Mouse (Mus musculus): ENCODE data around the gene Xab2. TPM values are rescaled to one million over a fixed set of nuclear protein-coding genes. Genes with fewer than 3 reads are reported as not detected.
A peak's percentile ranks its signal among the peaks of the same experiment; 100 is the strongest.

Gene Xab2
- polyA plus RNA-seq (2012; rRNA removed) = 52.9 and 53.1 TPM in 2 replicates

DNA sequence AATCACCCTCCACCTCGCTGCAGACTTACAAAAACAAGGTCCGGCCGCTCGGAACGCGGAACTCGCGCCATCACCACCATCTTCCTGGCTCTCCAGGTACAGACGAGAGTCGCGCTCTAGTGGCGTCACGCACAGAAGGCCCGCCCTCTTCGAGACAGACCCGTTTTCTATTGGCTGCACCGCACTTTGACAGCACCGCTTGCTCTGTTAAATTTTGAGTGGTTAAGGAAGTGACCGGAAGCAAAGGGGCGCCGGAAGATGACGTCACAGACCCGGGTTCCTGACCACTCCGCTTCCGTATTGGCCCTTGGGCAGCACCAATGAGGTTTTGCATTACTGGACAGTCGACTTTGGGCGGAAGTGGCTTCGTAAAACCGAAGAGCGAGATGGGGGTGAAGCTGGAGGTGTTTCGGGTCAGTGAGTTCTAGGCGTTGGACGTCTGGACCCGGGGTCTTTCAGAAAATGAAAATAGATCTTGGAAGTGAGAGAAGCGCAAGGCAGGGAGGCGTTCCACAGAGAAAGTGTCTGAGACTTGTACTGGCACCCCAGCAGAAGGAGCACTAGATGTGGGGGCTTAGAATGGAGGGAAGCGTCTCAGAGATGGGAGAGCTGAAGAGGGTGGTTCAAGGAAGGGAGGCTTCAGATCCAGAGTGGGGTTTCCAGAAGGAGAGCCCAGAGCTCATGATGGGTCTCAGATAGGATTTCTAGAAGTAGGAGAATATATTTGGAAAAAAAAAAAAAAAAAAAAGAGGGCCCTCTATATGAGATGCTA lies at the start of gene Xab2, which contains the start of gene Pet100:
Xab2 (minus strand) TSS at position 118 of the 772 bp plus-strand sequence.
Pet100 (plus strand) TSS at position 350 of the 772 bp plus-strand sequence.
- Histone ChIP-seq H3K4me3 (ENCODE audit: insufficient read depth, low read length) (peak within 1 kb of the TSS; percentile 67), H3K4me1 (ENCODE audit: control insufficient read depth, insufficient read depth, low read length) (peaks cover 2% of the 10 kb centered on the region; the same call in 1 of the 2 replicates), H3K27ac (ENCODE audit: insufficient read depth, low read length) (no peak within 1 kb of the TSS)
- TF ChIP-seq POLR2A (IDR thresholded peaks at IDR 0.05; ENCODE audit: extremely low read depth, insufficient read depth, low read length) = peak; percentile 72
- TF ChIP-seq CTCF (IDR thresholded peaks at IDR 0.05; ENCODE audit: extremely low read depth, insufficient read depth, low read length) = no peak

DNA sequence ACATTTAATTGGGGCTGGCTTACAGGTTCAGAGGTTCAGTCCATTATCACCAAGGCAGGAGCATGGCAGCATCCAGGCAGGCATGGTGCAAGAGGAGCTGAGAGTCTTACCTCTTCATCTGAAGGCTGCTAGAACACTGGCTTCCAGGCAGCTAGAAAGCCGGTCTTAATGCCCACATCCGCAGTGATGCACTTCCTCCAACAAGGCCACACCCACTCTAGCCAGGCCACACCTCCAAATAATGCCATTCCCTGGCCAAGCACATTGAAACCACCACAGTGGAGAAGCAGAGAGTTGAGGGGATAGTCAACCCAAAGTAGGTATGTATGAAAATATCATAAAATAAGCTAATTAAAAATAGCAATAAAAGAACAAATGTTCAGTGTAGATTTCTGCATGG lies 49.3 kb upstream of the Xab2 start:
- no peak overlapping the region for H3K27ac ChIP-seq (ENCODE audit: insufficient read depth, low read length)
- TF ChIP-seq CTCF (IDR thresholded peaks at IDR 0.05; ENCODE audit: extremely low read depth, insufficient read depth, low read length) = no peak
- no peak for TF ChIP-seq POLR2A (IDR thresholded peaks at IDR 0.05; ENCODE audit: extremely low read depth, insufficient read depth, low read length)
- H3K4me3 ChIP-seq (ENCODE audit: insufficient read depth, low read length) = no peak overlapping the region
- H3K4me1 ChIP-seq (ENCODE audit: control insufficient read depth, insufficient read depth, low read length) = no peaks in the 10 kb centered on the region

DNA sequence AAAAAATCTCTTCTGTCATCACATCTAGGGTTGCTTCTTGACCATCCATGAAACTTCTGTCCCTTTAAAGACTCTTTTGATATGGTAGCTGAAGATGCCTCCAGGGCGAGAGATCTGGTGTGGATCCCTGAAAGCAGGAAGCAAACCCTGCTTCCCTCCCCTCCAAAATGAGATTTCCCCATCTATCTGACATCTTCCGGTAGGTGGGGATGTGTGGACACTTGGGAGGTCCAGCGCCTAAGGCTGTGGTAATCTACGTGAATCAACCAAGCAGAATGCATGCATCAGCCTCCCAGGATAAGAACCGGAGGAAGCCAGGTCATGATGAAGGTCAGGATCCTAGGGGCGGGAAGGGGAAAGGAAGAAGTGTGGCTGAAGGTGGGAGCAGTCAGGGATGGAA lies 44.4 kb upstream of the Xab2 start, which contains the start of gene Mcemp1:
Mcemp1 (plus strand) TSS at position 248 of the 400 bp plus-strand sequence.
- Histone ChIP-seq H3K27ac (ENCODE audit: insufficient read depth, low read length) (no peak within 1 kb of the TSS), H3K4me3 (ENCODE audit: insufficient read depth, low read length) (no peak within 1 kb of the TSS), H3K4me1 (ENCODE audit: control insufficient read depth, insufficient read depth, low read length) (no peaks in the 10 kb centered on the region)
- TF ChIP-seq POLR2A (IDR thresholded peaks at IDR 0.05; ENCODE audit: extremely low read depth, insufficient read depth, low read length) (no peak), CTCF (IDR thresholded peaks at IDR 0.05; ENCODE audit: extremely low read depth, insufficient read depth, low read length) (no peak)

DNA sequence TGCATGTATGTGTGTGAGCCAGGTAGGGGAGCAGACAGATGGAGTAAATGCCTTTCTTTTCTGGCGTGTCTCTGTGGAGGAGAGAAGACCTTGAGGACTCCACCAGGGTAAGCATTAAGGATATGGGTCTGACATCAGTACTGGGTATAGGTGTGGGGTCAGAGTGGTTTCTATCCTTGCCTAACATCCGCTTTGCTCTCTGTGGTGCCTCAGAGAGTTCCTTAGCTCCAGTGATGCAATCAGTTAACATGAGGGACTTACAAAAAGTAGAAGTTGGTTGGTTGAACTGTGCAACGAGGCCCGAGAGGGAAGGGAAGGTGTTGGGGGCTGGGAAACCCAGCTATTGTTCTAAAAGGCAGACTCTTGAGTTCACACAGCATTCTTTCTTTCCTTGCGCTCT lies 43.3 kb upstream of the Xab2 start:
- no peak overlapping the region for H3K27ac ChIP-seq (ENCODE audit: insufficient read depth, low read length)
- TF ChIP-seq CTCF (IDR thresholded peaks at IDR 0.05; ENCODE audit: extremely low read depth, insufficient read depth, low read length) (no peak), POLR2A (IDR thresholded peaks at IDR 0.05; ENCODE audit: extremely low read depth, insufficient read depth, low read length) (no peak)
- no peaks in the 10 kb centered on the region for H3K4me1 ChIP-seq (ENCODE audit: control insufficient read depth, insufficient read depth, low read length)
- no peak overlapping the region for H3K4me3 ChIP-seq (ENCODE audit: insufficient read depth, low read length)

DNA sequence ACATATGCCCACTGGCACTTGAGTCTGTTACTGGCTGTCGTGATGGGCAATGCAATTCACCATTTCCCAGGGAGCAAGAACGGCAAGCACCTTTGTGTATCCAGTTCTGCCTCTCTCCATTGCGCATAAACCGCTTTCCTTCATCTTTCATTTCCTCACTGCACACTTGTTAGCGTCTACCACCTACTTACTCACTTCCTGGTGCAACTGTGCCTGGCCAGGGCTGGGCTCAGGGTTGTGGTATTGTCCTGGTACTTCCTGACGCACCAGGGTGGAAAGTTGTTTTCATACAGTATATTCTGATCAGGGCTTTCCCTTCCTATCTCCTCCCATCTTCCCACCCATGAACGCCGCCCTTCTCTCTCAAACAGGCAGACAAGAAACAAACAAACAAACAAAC lies 39.8 kb upstream of the Xab2 start:
- Histone ChIP-seq H3K27ac (ENCODE audit: insufficient read depth, low read length) (no peak overlapping the region), H3K4me1 (ENCODE audit: control insufficient read depth, insufficient read depth, low read length) (no peaks in the 10 kb centered on the region), H3K4me3 (ENCODE audit: insufficient read depth, low read length) (no peak overlapping the region)
- TF ChIP-seq CTCF (IDR thresholded peaks at IDR 0.05; ENCODE audit: extremely low read depth, insufficient read depth, low read length) (no peak), POLR2A (IDR thresholded peaks at IDR 0.05; ENCODE audit: extremely low read depth, insufficient read depth, low read length) (no peak)

DNA sequence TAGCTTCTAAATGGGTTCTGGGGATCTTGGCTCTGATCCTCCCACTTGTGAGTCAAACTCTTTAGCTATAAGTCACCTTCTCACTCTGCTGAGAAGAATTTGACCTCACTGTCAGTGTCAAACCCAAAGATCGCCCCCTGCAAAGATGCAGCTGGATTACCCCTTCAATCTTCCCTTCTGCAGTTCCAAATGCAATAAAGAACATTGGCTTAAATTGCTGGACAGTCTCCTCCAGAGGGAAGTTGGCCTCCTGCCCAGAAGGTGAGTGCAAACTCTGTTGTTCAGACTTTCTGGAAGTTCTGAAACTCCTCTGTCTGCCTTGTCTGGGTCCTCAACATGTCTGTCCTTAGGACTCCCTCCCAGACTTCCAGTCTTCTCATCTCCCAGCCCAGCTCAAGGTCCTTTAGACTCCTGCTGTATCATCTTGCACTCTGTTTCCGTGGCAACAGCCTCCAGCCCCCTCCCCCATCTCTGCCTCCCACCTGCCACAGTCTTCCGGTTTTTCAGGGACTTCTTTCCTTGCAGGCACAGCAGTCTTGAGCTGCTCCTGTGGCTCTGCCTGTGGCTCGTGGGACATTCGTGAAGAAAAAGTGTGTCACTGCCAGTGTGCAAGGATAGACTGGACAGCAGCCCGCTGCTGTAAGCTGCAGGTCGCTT lies 35.7 kb upstream of the Xab2 start:
- TF ChIP-seq CTCF (IDR thresholded peaks at IDR 0.05; ENCODE audit: extremely low read depth, insufficient read depth, low read length) = no peak
- no peak for TF ChIP-seq POLR2A (IDR thresholded peaks at IDR 0.05; ENCODE audit: extremely low read depth, insufficient read depth, low read length)
- Histone ChIP-seq H3K27ac (ENCODE audit: insufficient read depth, low read length) (no peak overlapping the region), H3K4me1 (ENCODE audit: control insufficient read depth, insufficient read depth, low read length) (no peaks in the 10 kb centered on the region), H3K4me3 (ENCODE audit: insufficient read depth, low read length) (no peak overlapping the region)

DNA sequence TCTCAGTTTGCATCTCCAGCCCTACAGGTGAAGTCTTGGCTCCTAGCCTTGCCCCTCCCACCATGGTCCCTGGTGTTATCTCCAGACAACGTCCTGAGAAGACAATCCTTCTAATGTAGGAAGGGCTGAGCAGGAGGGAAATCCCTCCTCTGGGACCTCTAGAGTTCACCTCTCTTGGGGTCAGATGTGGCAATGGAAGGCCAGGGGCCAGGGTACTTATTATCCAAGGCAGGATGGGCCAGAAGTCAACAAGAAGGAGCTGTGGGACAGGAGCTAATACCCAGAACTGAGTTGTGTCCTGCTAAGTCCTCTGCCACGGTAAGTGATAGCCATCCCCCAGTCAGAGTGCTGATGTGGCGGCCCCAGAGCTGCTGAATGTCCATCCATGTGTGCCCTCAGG lies 34.4 kb upstream of the Xab2 start, which contains the start of gene Retn:
Retn (plus strand) TSS at position 245 of the 400 bp plus-strand sequence.
- Histone ChIP-seq H3K4me3 (ENCODE audit: insufficient read depth, low read length) (no peak within 1 kb of the TSS), H3K4me1 (ENCODE audit: control insufficient read depth, insufficient read depth, low read length) (no peaks in the 10 kb centered on the region), H3K27ac (ENCODE audit: insufficient read depth, low read length) (no peak within 1 kb of the TSS)
- no peak for TF ChIP-seq CTCF (IDR thresholded peaks at IDR 0.05; ENCODE audit: extremely low read depth, insufficient read depth, low read length)
- TF ChIP-seq POLR2A (IDR thresholded peaks at IDR 0.05; ENCODE audit: extremely low read depth, insufficient read depth, low read length) = no peak

DNA sequence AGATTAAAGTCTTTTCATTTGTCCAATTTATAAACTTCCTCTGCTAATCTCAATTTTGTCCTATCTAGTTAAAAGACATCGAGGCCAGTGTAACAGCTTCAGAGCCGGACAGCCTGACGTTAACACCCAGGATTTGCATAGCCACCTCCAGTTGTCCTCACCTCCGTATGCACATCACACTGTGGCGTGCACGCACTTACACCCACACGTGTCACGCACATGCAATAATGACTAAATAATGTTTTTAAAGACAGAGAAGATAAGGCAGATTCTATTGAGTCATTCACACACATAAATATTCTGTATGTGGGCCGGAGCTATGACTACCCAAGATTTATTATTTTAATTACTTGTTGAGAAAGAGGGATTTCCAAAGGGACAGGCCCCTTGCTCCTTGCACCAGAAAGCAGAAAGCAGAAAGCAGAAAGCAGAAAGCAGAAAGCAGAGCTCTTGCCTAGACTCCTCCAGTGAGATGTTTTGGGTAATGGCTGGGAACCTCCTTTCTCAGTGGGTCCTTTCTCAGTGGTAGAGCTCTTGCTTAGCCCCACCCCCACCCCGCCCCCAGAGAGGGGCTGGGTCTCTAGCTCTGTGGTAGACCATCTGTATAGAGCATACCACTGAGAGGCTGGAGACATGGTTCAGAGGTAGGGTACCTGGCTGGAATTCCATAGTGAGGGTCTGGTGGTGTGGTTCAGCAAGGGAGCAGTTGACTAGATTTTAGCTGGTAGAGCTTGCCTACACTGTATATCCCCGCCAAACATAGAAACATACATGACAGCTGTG lies 33.8 kb upstream of the Xab2 start:
- TF ChIP-seq POLR2A (IDR thresholded peaks at IDR 0.05; ENCODE audit: extremely low read depth, insufficient read depth, low read length) (no peak), CTCF (IDR thresholded peaks at IDR 0.05; ENCODE audit: extremely low read depth, insufficient read depth, low read length) (no peak)
- no peaks in the 10 kb centered on the region for H3K4me1 ChIP-seq (ENCODE audit: control insufficient read depth, insufficient read depth, low read length)
- no peak overlapping the region for H3K27ac ChIP-seq (ENCODE audit: insufficient read depth, low read length)
- H3K4me3 ChIP-seq (ENCODE audit: insufficient read depth, low read length) = no peak overlapping the region

DNA sequence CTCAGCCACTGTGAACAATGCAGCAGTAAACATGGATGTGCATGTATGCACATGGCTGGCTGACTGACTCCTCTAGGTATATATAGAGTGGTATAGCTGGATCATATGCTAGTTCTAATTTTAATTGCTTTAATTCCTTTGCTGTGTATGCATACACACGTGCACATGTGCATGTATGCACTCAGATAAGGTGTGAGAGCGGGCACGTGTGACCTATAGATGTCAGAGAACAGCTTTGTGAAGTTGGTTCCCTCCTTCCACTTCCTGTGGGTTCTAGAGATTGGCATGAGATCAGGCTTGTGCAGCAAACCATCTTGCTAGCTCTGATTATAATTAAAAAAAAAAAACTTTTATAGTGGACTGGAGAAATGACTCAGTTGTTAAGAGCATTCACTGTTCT lies 31.7 kb upstream of the Xab2 start:
- TF ChIP-seq CTCF (IDR thresholded peaks at IDR 0.05; ENCODE audit: extremely low read depth, insufficient read depth, low read length) = no peak
- no peak for TF ChIP-seq POLR2A (IDR thresholded peaks at IDR 0.05; ENCODE audit: extremely low read depth, insufficient read depth, low read length)
- H3K4me1 ChIP-seq (ENCODE audit: control insufficient read depth, insufficient read depth, low read length) = no peaks in the 10 kb centered on the region
- no peak overlapping the region for H3K27ac ChIP-seq (ENCODE audit: insufficient read depth, low read length)
- H3K4me3 ChIP-seq (ENCODE audit: insufficient read depth, low read length) = no peak overlapping the region
